Mouse (Mus musculus) hindbrain, embryonic 15.5 days (tissue): ENCODE results near the gene Hfm1. TPM values are rescaled to one million over a fixed set of nuclear protein-coding genes. Genes with fewer than 3 reads are reported as not detected.

Experiments used
- ATAC-seq: fragments of 200-750 bp; cut with Nextera tagmentation; 2 replicates; pipeline ENCODE4 v1.8.0; 2017; ENCODE audit warnings: low read depth, moderate number of reproducible peaks, moderate TSS enrichment; ENCODE audit not compliant: low FRiP score
- H3K27ac ChIP-seq: fragments of 300-500 bp; sonication (generic); replicated peaks from 2 replicates; pipeline ENCODE4 v1.5.1; 2015; ENCODE audit warnings: mild to moderate bottlenecking, inconsistent platforms
- H3K27me3 ChIP-seq: fragments of 300-500 bp; sonication (generic); 2 replicates; pipeline ENCODE4 v1.6.1; 2015; ENCODE audit warnings: control low read depth, inconsistent platforms
- H3K36me3 ChIP-seq: fragments of 300-500 bp; sonication (generic); 2 replicates; pipeline ENCODE4 v1.6.1; 2015; ENCODE audit warnings: control low read depth, inconsistent platforms
- H3K4me1 ChIP-seq: fragments of 300-500 bp; sonication (generic); replicated peaks from 2 replicates; pipeline ENCODE4 v1.6.1; 2015; ENCODE audit warnings: control low read depth, inconsistent platforms
- H3K4me2 ChIP-seq: fragments of 300-500 bp; sonication (generic); 2 replicates; pipeline ENCODE4 v1.6.1; 2015; ENCODE audit warnings: moderate library complexity, mild to moderate bottlenecking, inconsistent platforms
- H3K4me3 ChIP-seq: fragments of 300-500 bp; sonication (generic); 2 replicates; pipeline ENCODE4 v1.5.1; 2015; ENCODE audit warnings: mild to moderate bottlenecking, inconsistent platforms
- H3K9ac ChIP-seq: fragments of 300-500 bp; sonication (generic); 2 replicates; pipeline ENCODE4 v1.6.1; 2015; ENCODE audit warnings: inconsistent platforms
- H3K9me3 ChIP-seq: fragments of 300-500 bp; sonication (generic); 2 replicates; pipeline ENCODE4 v1.6.1; 2016; ENCODE audit warnings: control low read depth, inconsistent platforms
- WGBS: fragments of 180-500 bp; shearing (Covaris S2); methylation state at CpG from one replicate; pipeline ENCODE4 v1.1.7; 2015; 5-methylcytosine and 5-hydroxymethylcytosine counted together
- microRNA-seq: library from miRNA; unstranded; fragments of <30 nt; microRNA quantifications from one replicate; pipeline ENCODE4, GENCODE M21; 2016
- polyA plus RNA-seq: library from polyadenylated mRNA; unstranded; fragments of >200 nt; fragmentation: Nextera tagmentation; extraction: Ambion mirVana; gene quantifications from 2 replicates; pipeline ENCODE4 v1.2.1, GENCODE M21; 2015

Gene Hfm1
- polyA plus RNA-seq, 1 experiment from 2014 or later = 5.1 TPM

- 25% methylated on average over 8 of the region's 9 CpGs for WGBS
- H3K4me2 ChIP-seq = peak overlapping the region; percentile 60; the same call in 1 of the 2 replicates
- ATAC-seq = peak; percentile 50
Measured at GRCm38 (mm10) chr5:106801215-106801863, 124.8 kb downstream of the Hfm1 start.

GRCm38 (mm10) chr5:106797896-106798295 is 128.2 kb downstream of the Hfm1 start:
- H3K4me2 ChIP-seq = no peak overlapping the region
- no peak overlapping the region for H3K27ac ChIP-seq
- ATAC-seq = no peak
- H3K36me3 ChIP-seq = no peaks in the 10 kb centered on the region
- no peaks in the 10 kb centered on the region for H3K27me3 ChIP-seq
- no peak overlapping the region for H3K4me3 ChIP-seq
- no peaks in the 10 kb centered on the region for H3K9me3 ChIP-seq
- H3K4me1 ChIP-seq = peaks cover 9% of the 10 kb centered on the region
- 70% methylated on average over 5 of the region's 5 CpGs for WGBS
- H3K9ac ChIP-seq = no peak overlapping the region

More at GRCm38 (mm10) chr5:106801215-106801863, 124.8 kb downstream of the Hfm1 start:
- Histone ChIP-seq H3K4me1 (peaks cover 9% of the 10 kb centered on the region), H3K27ac (no peak overlapping the region), H3K9ac (no peak overlapping the region), H3K4me3 (no peak overlapping the region), H3K36me3 (no peaks in the 10 kb centered on the region), H3K27me3 (no peaks in the 10 kb centered on the region), H3K9me3 (no peaks in the 10 kb centered on the region)

GRCm38 (mm10) chr5:106791241-106791572 is 134.9 kb downstream of the Hfm1 start:
- no peaks in the 10 kb centered on the region for H3K27me3 ChIP-seq
- H3K9me3 ChIP-seq = no peaks in the 10 kb centered on the region
- WGBS = 17% methylated on average over 6 of the region's 6 CpGs
- no peaks in the 10 kb centered on the region for H3K36me3 ChIP-seq
- H3K4me3 ChIP-seq = no peak overlapping the region
- H3K27ac ChIP-seq = no peak overlapping the region
- H3K4me2 ChIP-seq = no peak overlapping the region
- H3K9ac ChIP-seq = no peak overlapping the region
- H3K4me1 ChIP-seq = no peaks in the 10 kb centered on the region
- peak; percentile 60; the same call in 1 of the 2 replicates for ATAC-seq

DNA sequence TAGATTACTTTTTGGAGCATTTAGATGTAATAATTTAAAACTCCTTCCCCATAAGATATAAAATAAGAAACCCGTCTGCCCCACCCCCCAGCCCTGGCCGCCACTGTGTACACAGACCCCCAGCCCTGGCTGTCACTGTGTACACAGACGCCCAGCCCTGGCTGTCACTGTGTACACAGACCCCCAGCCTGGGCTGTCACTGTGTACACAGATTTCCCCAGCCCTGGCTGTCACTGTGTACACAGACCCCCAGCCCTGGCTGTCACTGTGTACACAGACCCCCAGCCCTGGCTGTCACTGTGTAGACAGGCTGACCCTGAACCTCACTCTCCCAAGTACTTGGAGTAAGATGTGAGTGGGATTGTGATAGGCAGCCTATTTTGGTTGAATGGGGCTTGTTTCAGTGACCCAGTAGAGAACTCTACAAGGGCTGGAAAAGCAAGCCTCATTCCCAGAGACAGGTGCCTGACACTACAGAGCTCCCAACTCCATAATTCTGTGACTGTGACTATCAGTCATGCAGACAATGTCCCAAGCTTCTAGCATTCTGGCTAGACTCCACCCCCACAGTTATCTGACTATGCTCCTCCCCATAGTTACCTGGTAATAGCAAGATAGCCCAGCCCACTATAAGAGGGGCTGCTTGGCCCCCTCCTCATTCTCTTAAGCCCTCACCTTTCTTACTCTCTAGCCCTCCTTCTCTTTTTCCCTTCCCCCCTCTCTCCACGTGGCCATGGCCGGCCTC is 135.5 kb downstream of the Hfm1 start:
- Histone ChIP-seq H3K4me2 (no peak overlapping the region), H3K36me3 (no peaks in the 10 kb centered on the region), H3K9me3 (no peaks in the 10 kb centered on the region), H3K27me3 (no peaks in the 10 kb centered on the region), H3K9ac (no peak overlapping the region), H3K27ac (no peak overlapping the region), H3K4me1 (no peaks in the 10 kb centered on the region), H3K4me3 (no peak overlapping the region)
- ATAC-seq = no peak
- WGBS = 40% methylated on average over 5 of the region's 5 CpGs

Small RNA genes lying within 50 kb of the gene (microRNA-seq; reads per million reads assigned to microRNA genes)
- not detected for gene Gm27527

Other genes starting within 250 kb of the Hfm1 start
- 58.1 and 67.3 TPM in 2 replicates for gene Zfp644, start 229.0 kb downstream of the Hfm1 start, polyA plus RNA-seq
- 42.3 and 43.8 TPM in 2 replicates for gene Cdc7, start 38.0 kb upstream of the Hfm1 start, polyA plus RNA-seq